Mouse (Mus musculus) activated CD4-positive, CD25-positive, alpha-beta regulatory T cell, adult 4 months (primary cell): ENCODE data around the gene Phlpp1. TPM values are rescaled to one million over a fixed set of nuclear protein-coding genes. Genes with fewer than 3 reads are reported as not detected.

Source experiments
- ATAC-seq: one replicate; pipeline ENCODE4 v1.8.0; 2017
- polyA plus RNA-seq, 2 experiments: library from polyadenylated mRNA; unstranded; fragments of 100-300 nt; shearing (Covaris generic); gene quantifications; one replicate each; pipeline ENCODE4 v1.2.1; 2017

Phlpp1 gene
- polyA plus RNA-seq, 2 experiments from 2014 or later: 7.3 to 8.8 TPM

DNA sequence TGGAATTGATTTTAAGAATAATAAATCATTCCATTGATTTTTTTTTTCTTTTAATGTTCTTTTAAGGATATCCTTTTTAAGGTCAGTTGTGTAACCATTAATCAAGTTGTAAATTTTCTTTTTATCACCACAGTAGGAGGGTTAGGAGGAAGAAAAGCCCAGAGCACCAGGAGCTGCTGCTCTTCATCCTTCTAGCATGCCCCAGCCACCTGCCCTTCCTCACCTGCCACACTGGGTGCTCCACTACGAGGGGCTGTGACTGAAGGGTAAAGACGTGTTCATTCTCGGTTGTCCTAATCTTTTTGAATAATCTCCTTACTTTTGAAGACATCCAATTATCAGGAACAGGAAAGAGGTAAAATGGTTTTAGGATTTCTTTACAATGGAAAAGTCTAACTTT is 22.7 kb downstream of the Phlpp1 start:
- no peak for ATAC-seq

DNA sequence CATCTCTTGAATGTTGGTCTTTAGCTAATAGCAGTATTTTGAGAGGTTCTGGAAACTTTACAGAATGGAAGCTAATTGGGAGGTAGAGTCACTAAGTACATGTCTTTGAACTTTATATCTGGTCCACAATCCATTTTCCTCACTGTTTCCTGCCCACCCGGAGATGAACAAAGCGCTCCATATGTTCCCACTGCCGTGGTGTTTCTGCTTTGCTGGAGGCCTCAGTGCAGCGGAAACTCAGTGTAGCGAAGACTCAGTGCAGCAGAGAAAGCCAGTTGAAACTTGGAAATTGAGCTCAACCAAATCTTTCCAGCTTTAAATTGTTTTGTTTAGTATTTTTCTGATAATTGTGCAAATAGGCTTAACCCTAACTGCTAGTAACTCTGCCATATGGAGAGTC is 26.4 kb downstream of the Phlpp1 start:
- no peak for ATAC-seq

DNA sequence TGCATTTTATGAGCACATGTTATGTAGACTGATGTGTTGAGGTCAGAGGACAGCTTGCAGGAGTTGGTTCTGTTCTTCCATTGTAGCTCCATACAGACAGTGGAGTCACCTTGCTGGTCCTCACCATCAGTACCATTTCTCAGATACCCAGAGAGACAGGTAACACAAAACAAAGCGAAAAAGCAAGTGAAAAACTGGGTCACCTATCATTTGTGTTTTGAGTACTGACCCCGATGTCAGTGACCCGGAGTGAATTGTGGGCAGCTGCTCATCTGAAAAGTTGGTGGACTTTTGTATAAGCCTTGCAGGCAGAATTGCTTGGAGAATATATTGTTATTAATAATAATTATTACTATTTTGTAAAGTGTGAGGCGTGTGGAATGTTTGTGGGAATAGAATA is 27.6 kb downstream of the Phlpp1 start:
- ATAC-seq: no peak

DNA sequence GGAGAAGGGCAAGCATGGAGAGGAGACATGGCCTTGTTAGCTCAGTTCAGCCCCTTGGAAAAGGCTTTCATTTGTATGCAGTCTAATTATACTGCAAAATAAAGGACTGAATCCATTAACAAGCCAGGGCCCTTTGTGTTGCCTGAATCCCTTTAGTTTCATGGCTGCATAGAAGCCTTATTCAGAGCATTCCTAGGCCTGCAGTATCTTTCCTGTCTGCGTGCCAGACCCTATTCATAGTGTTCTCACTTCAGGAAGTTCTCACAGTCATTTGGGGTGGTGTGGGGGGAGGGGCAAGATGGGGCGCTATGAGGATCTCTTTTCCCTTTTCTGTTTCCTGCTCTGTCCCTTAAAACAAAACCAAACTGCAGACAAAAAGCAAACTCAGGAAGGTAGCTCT is 28.1 kb downstream of the Phlpp1 start:
- ATAC-seq: no peak

DNA sequence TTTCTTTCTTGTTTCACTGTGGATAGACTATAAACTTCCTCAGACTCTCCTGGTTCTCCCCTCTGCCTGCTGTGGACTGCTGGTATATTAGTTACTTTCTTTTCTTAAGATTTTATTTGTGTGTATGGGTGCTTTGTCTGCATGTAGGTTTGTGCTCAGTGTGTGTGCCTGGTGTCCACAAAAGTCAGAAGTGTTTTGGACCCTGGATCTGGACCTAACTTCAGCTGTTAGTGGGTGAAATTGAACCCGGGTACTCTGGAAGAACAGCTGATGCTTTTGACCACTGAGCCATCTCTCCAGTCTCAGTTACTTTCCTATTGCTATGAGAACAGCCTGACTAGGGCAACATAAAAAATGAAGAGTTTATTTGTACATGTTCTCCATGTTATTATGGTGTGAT is 29.5 kb downstream of the Phlpp1 start:
- no peak for ATAC-seq

DNA sequence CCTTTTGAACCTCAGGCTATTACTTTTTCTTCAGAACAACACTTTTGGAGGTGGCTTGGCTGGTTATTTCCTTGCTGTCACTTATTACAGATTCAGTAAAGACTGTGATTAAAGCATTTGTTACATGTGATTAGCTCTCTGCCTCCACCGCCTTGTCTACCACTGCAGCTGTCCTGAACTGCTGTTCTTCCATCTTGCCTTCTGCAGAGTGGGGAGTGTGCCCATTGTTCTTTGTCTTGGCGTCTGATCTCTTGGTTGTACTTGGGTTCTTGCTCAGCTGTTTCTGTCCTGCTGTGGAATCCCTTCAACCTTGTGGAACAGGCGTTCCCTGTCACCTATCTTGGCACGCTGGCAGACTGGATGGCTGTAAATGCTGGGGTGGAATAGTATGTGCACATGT is 30.4 kb downstream of the Phlpp1 start:
- no peak for ATAC-seq

DNA sequence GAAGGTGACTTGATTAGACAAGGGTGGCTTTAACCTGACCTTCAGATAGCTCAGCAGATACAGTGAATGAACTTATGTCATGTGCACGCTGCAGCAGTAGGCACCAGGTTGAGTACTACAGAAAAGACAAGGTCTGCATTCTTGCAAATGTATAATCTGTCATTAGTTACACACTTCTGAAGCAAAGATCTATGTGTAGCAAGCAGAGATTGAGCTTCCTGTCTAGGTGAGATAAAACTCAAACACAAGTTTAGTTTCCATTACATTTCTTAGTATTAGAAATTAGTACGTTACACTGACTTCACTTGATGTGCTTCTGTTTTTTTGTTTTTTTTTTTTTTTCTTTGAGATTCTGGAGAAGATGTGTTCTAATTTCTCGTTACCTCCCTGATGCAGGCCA is 32.4 kb downstream of the Phlpp1 start:
- peak; percentile 75 for ATAC-seq

DNA sequence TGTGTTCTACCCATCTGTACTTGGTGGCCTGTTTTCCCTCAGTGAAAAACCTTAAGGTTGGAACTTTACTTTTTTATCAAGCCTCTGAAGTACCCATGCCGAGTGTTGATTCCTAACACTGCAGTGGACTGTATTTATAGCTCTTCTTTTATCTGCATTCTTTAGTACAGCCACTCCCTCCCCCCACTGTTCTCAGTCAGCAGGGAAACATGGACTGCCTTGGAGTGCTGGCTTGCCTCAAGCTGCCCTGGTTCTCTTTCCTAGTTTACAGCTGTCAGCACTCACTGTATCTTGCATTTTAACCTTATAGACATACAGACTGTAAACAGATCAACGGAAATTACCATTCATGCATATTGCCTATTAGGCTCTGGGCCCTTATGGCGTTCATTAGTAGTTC is 32.8 kb downstream of the Phlpp1 start:
- ATAC-seq: no peak

DNA sequence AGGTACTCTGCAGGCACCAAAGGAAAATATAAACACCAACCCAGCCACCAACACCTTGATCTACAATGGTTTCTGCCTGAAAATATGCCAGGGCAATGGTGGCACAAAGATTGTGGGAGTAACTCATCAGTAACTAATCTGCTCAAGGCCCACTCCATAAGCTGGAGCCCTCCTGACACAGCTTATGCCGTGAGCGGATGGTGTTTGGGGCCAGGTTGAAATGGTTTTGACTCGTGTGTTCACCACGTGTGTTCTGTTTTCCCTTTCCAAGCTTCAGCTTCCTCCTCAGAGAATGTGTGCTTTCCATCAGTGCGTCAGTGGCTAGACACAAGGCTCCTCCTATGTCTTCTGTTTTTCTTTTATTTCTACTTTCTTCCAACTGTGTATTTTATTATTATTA is 37.0 kb downstream of the Phlpp1 start:
- no peak for ATAC-seq

DNA sequence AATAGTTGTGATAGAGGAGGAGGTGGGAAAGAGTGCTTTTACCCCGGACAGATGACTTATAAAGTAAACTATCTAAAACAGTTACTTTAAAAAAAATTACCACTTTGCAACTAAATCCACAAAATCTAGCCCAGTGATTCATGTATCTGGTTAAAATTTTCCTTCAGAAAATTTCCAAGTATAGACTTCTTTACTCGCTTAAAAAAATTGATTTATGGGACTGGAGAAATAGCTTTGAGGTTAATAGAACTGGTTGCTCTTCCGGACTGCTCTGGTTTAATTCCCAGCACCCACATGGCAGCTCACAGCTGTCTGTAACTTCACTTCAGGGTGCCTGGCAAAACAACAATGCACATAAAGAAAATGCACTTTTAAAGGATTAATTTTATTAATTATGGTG is 38.9 kb downstream of the Phlpp1 start:
- no peak for ATAC-seq

DNA sequence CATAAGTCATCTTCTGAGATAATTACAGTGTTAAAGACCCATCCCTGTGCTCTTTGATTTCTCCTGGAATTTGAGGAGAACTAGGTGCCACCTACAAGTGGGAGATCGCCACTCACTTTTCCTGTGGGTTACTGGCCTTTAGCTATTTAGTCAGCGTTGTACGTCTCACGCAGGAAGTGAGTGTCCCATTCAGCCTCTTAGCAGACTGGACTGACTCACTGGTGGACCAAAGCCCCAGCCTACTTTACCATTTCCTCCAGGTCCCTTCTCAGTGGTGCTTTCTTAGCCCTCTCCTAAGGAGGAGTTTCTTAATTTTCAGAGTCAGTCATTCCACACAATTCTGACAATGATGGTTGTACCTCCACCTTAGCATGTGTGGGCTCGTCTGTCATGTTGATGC is 39.6 kb downstream of the Phlpp1 start:
- no peak for ATAC-seq

DNA sequence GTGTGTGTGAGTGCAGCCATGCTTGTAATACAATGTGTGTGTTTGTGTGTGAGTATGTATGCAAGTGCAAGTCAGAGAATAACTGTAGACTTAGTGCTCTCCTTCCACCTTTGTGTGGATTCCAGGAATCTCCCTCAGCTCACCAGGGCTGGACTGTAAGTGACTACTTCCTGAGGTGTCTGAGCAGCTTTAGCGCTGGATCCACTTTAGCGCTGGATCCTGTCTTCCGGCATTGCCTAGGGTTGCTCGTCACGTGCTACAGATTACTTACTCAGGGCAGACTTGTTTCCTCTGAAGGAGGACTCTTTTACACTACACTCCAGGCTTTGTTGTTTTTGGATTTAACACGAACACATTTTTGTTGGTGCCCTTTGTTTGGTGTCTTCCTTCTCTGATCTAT is 48.9 kb downstream of the Phlpp1 start:
- no peak for ATAC-seq

DNA sequence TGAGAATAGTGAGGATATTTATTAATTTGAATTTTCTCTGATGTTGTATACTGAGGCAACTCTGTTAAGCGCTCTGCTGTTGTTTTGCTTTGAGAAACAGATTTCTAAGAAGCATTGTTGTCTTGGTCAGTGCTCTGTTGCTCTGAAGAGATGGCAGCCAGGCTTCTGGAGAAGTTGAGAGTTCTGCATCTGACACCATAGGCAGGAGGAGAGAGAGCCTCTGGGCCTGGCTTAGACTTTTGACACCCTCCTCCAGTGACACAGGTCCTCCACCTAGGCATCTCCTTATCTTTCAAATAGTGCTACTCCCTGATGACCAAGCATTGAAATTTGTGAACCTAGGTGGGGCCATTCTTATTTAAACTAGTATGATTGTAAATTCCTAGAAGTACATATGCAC is 49.8 kb downstream of the Phlpp1 start:
- ATAC-seq: no peak

DNA sequence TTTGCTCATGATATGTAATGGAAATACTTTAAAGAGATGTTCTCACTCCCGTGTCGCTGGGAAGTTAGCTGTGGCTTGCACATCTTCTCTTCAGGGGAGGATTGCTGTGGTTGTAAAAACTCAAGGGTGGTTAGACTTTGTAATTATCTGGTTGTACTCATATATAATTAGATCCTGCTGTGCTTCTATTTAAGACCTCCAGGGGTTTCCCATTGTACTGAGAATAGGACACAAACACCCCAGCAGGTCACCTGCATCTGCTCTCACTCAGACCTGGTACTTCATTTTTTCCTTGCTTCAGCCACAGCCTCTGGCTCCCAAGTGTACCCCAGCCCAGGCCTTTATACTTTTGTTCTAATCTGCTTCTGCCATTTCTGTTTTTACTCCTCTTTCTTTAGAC is 50.4 kb downstream of the Phlpp1 start:
- no peak for ATAC-seq

DNA sequence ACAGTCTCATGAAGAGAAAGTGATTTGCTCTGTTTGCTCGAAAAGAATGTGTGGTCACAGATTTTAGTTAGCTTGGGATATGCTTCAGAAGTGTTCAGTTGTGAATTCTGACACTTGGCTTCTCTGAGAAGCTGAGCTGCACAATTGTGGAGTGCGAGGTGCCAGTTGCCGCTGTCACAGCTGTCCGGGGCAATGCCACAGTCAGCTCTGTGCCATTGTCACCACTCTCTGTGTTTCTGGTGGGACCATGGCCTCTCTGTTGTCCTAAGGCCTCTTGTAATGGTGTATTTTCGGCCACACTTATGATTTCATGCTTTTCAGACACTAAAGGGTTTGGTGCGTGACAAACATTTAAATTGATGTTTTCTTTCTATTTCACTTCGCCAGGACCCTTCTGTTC is 55.1 kb downstream of the Phlpp1 start:
- ATAC-seq: no peak

DNA sequence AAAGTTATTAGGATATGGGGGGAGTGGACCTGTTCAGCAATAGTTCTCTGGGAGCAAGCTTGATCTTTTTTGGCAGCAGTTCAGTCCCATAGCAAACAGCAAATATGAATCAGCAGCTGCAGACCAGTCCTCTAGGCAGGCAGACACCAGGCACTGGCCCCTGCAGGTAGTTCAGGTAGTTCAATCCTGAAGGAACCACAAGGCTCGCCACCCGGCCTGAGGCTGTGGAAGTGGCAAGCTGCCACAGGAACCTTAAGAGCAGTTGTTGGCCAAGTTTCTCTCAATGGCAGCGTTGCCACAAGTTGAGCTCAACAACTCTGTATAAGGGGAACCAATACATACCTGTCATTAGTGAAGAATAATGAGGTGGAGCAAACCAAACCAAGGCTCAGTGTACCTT is 58.8 kb downstream of the Phlpp1 start:
- no peak for ATAC-seq

DNA sequence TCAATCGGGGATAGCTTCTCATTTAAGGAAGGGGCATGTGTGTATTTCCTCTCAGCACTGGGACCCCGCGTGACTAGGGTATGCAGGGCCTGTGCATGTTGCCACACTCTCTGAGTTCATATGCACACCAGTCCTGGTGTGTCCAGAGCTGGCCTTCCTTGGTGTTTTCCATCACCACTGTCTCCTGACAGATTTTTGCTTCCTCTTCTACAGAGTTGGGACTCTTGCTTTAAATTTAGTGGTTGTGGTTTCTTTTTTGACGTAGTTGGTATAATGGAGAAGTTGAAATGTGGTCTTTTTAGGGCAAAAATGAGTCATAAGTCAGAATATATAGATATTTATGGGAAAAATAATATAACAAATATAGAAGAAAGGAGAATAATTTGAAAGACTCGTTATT is 59.8 kb downstream of the Phlpp1 start:
- no peak for ATAC-seq

DNA sequence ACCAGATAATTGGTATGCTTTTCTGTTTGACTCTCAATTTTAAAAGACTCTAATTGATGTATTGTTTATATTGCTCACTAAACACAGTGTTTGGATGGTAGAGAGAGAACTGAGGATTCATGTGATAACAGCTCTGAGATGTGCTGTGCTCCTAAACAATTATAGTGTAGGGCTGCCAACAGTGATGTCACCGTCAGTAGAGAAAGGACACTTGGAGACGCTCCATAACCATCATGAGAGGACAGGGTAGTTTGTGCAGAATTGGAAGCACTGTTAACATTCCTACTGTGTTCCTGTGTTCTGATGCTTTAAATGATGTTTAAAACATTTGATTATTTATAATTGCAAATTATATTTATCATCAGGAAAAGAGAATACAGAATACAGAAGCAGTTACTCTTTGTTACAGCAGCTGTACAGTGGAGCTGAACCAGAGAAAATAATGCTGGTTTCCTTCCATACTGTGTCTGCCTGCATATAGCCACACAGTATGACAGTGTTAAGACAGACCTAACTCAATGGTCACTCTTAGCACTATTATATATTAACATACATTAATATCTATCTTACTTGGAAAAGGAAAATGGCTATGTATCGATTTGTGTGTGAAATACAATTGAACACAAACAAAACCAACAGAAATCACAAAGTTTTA is 60.4 kb downstream of the Phlpp1 start:
- no peak for ATAC-seq

DNA sequence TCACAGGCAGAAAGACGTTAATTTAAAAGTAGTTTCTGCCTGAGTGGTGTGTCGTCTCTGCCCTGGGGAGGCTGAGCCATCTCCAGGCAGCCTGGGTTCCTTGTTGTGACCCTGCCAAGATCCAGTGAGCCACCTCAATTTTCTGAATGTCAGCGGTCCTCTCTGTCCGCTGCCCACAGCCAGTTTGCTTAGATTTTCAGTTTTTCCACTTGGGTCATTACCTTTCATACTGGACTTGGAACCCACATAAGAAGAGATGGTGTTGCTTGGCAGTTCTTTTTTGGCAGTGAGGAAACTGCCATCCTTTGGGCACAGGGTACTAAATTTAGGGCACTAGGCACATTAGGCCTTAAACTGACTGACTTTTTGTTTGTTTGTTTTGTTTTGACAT is 60.9 kb downstream of the Phlpp1 start:
- no peak for ATAC-seq

DNA sequence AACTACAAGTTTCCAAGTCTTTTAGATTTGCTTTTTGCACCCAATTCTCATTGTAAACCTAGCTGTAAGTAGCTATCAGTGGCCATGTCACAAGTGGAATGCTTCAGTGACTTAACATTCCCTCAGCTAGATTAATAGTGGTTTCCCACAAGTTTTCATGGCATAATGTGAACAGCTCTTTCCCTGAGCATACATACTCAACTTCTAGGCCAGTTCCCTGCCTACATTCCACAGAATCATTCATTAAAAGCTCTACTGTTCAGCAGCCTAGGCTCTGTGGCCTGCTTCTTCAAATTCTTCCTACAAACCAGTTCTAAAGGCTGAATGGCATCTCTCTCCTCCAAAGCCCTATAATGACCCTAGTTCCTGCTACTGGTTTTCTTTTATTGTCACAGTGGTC is 65.4 kb downstream of the Phlpp1 start:
- no peak for ATAC-seq

DNA sequence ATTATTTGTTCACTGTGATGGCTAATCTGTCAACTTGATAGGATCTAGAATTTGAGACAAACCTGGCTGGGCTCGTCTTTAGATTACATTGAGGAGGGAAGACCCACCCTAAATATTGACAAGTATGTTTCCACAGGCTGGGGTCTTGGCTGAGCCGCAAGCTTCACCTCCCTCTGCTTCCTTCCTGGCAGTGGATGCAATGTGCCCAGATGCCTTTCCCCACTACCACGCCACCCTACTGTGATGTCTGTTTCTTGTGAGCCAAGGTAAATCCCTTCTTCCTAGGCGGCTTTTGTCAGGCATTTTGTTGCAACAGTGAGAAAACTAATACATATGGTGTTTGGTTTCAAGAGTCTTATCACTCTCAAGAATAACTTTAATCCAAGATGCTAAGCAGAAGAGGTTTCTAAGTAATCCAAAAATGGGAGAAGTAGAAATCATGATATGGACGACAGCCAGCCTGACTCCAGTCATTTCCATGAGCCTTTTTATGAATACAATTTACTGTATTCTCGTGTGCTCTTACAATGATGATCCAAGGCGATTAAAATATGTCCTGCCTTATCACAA is 68.6 kb downstream of the Phlpp1 start:
- no peak for ATAC-seq

DNA sequence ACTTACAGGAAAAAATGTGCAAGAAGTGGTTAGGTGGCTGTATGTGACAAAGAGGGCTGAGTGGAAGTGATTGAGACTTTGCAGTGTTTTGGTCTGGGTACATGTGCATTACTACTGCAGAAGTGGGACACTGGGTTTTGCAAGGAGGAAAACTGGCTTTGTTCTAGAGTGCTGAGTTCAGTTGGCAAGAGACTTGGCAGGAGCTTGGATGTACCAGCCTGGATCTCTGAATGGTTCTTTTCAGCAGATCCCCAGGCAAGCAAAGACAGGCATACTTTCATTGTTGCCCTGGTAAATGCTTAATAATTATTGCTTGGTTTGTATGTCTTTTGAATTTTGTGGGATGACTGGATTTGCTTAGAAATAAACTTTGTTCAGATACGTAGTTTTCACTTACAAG is 69.5 kb downstream of the Phlpp1 start:
- no peak for ATAC-seq

DNA sequence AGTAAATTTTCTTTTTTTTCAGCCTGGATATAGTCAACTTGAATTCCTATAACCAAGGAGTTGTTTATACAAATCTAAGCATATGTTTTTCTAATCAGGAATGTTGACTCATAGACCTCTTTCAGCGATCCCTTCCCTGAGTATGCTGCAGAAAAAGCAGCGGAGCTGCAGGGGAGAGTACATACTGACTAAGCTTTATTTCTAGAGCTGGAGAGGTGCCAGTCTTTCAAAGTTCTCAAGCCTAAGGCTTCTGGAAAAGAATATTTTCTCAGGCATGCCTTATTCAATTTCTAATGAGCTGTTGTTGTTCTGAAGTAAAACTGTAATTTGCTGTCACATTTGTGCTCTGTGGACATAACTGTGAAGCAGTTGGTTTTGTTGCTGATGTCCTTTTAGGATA is 70.6 kb downstream of the Phlpp1 start:
- no peak for ATAC-seq

DNA sequence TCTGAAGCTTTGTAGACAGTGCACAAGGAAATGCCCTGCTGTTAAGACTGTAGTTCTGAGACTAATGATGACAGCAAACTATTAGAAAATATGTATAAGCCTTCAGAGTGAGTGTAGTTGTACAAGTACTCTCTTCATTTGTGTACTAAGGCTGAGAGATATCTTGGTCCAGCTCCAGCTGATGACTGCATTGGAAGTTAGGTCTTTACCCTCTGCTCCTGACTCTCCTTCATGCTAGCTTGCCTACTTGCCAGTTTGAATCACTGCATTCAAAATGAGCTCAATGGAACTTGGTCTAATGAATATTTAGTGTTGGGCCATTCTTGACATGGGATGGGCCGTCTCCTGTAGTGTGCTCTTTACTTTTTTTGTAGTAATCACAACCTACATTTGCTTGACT is 71.8 kb downstream of the Phlpp1 start:
- no peak for ATAC-seq

DNA sequence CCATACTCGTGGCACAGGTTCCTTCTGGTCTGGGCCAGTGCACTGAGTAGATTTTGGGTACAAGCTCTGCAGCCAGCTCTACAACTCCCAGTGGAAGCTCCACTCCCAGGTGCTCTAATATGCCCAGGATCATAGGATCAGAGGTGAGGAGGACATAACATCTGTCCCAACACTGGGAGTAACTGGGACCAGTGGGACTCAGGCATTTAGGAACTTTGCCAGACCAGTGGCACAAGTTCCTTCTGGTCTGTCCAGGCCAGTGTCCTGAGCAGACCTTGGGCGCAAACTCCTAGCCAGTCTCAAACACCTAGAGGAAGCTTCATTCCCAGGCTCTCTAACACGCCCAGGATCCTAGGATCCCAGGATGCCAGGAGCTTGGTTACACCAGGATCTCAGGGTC is 72.7 kb downstream of the Phlpp1 start:
- no peak for ATAC-seq
